Mouse (Mus musculus) cortical plate, adult 2 months (tissue): ENCODE data around the gene Rap1a. TPM values are rescaled to one million over a fixed set of nuclear protein-coding genes. Genes with fewer than 3 reads are reported as not detected.

Experiments used
- H3K27ac ChIP-seq: fragments of 200-500 bp; 2 replicates; pipeline ENCODE4 v1.5.1; 2012; ENCODE audit warnings: low read length, control low read depth, inconsistent platforms; ENCODE audit not compliant: insufficient read depth
- H3K4me1 ChIP-seq: fragments of 200-500 bp; 2 replicates; pipeline ENCODE4 v1.6.1; 2011; ENCODE audit warnings: low read length; ENCODE audit not compliant: control insufficient read depth, insufficient read depth
- H3K4me3 ChIP-seq: fragments of 200-500 bp; 2 replicates; pipeline ENCODE4 v1.5.1; 2011; ENCODE audit warnings: mild to moderate bottlenecking, low read length, control low read depth; ENCODE audit not compliant: insufficient read depth
- CTCF ChIP-seq: fragments of 200-500 bp; IDR thresholded peaks from 2 replicates; pipeline ENCODE4 v1.5.1; 2011; ENCODE audit warnings: mild to moderate bottlenecking, control low read depth, low read length; ENCODE audit not compliant: insufficient read depth; ENCODE audit errors: extremely low read depth
- POLR2A ChIP-seq: fragments of 200-500 bp; IDR thresholded peaks from 2 replicates; pipeline ENCODE4 v1.6.1; 2011; ENCODE audit warnings: mild to moderate bottlenecking, low read length, control low read depth; ENCODE audit not compliant: insufficient read depth; ENCODE audit errors: extremely low read depth
- polyA plus RNA-seq: library from polyadenylated mRNA; depleted of rRNA; stranded (reverse); fragments of >200 nt; gene quantifications from 2 replicates; pipeline ENCODE4 v1.2.3, GENCODE M21; 2012

Rap1a gene
- polyA plus RNA-seq, 1 experiment, result 51.0 TPM

DNA sequence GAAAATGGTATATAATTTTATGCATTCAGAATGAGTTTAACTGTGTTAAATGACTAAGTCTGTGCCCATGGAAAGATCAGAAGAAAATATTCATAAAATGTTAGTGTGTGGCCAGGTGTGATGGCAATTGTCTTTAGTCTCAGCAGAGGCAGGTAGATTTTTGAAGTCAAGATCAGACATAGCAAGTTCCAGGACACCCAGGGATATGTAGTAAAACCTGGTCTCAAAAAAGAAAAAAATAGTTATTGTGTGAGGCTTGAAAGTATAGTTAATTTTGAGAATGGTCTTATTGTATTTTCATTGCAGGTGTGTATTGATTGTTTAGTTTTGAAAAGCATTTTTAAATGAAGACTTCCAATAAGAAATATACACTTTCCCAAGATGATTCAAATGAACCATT lies 22.5 kb upstream of the Rap1a start:
- no peak for TF ChIP-seq POLR2A
- no peak for TF ChIP-seq CTCF
- Histone ChIP-seq H3K4me1 (no peaks in the 10 kb centered on the region), H3K4me3 (no peak overlapping the region)

DNA sequence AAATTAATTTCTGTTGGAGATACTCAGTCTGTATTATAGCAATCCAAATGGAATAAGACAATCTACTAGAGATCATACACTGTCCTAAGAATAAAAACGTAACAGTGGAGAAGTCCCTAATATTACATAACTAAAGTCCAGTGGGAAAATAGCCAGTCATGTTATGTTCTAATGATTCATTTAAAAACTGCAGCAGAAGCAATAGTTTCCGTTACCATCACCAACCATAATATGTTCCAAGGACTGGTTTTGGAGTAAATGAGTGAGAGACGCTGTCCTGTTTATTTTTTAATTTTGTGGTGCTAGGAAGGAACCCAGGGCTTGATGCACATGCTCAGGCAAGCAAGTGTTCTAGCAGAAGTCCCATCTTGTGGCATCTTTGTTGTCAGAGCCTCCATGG lies 20.4 kb upstream of the Rap1a start:
- TF ChIP-seq POLR2A (no peak), CTCF (no peak)
- H3K4me1 ChIP-seq, result no peaks in the 10 kb centered on the region
- H3K4me3 ChIP-seq, result no peak overlapping the region
- H3K27ac ChIP-seq, result no peak overlapping the region

More for the DNA sequence above, 22.5 kb upstream of the Rap1a start:
- no peak overlapping the region for H3K27ac ChIP-seq

DNA sequence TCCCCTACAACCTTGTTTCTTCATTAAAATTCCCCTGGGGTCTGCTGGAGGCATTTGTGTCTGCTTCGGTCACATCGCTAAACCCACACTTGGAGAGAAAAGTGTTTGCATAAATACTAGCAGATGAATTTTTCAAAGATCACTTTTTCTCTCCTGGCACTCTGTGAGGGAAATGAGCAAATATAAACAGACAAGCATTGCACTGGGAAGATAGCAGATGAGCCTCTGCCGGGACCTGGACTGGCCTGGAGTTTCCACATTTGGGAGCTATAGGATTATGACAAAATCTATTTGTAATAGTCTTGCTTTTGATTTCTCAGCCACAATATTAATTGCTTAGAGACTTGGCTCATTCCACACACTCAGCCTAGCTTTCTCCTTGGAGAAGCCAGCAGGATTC lies 19.1 kb upstream of the Rap1a start:
- H3K27ac ChIP-seq, result no peak overlapping the region
- TF ChIP-seq POLR2A (no peak), CTCF (no peak)
- no peaks in the 10 kb centered on the region for H3K4me1 ChIP-seq
- no peak overlapping the region for H3K4me3 ChIP-seq

DNA sequence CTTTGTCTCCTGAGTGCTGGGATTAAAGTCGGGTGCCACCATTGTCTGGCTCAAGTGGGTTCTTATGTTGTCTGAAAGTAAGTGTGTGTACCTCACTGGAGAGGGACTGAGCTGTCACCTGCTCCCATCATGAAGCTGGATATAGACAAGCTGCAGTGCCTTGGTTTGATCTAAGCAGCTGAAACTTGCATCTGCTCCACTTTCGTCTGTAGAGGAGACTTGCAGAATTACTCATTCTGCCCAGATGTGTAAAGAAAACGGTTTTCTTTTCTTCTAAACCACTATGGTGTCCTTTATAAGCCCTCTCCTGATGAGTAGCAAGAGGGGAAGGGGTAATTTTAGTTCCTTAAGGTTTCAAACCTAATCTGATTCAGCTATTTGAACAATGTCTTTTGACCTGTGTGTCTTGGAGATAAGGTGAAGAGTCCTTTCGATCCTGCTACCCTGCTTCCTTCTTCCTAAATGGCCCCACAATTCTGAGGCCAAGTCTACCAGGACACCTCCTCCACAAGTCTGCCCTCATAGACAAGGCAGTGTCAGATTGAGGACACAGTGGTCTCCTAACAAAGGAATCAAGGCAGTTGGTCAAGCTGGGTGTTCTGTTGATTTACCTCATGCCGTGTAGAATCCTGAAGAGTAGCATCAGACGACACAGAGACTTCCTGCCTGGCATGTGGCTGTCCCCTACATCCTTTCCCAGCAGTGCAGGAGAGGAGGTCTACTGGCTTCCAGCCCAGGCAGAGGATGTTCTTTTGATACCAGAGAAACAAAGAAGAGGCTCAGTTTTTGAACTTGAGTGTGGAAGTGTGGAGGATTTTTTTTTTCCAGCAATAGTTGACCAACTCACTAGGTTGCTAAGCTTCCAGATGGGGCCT lies 17.2 kb upstream of the Rap1a start:
- TF ChIP-seq CTCF (no peak), POLR2A (no peak)
- no peak overlapping the region for H3K4me3 ChIP-seq
- no peak overlapping the region for H3K27ac ChIP-seq
- no peaks in the 10 kb centered on the region for H3K4me1 ChIP-seq

- no peak overlapping the region for H3K4me3 ChIP-seq
- TF ChIP-seq POLR2A (no peak), CTCF (no peak)
- H3K4me1 ChIP-seq, result no peaks in the 10 kb centered on the region
- no peak overlapping the region for H3K27ac ChIP-seq
Measured at GRCm38 (mm10) chr3:105816089-105816488, 15.0 kb upstream of the Rap1a start.

DNA sequence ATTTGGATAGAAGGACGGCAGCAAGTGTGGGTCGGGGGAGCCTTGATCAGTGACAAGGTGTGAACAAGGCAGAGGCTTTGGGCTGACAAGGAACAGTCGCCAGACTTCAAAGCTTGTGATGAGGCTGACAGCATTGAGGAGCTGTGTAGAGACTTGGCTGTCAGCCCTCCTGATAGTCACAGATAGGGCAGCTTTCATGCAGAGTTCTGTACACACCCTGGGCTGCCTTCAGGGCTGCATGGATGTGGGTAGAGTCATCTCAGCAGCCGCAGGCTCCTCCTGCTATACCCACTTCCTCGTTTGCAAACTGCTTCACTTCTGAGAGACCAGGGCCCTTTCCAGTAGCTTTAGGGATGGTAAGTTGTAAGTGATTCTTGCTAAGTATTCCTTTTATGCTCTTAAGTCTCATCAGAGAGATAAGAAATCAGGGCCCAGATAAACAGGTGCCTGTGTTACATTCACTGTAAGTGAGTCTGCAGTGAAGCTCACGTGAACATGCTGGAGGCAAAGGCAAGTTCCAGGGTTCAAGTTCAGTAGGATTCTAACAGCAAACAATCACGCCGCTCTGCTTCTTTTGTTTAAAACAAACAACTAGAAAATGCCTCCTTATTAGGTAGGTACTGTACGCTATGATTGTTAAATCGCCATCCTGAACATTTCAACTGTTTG lies 14.2 kb upstream of the Rap1a start:
- Histone ChIP-seq H3K27ac (no peak overlapping the region), H3K4me1 (no peaks in the 10 kb centered on the region), H3K4me3 (no peak overlapping the region)
- no peak for TF ChIP-seq POLR2A
- TF ChIP-seq CTCF, result no peak

DNA sequence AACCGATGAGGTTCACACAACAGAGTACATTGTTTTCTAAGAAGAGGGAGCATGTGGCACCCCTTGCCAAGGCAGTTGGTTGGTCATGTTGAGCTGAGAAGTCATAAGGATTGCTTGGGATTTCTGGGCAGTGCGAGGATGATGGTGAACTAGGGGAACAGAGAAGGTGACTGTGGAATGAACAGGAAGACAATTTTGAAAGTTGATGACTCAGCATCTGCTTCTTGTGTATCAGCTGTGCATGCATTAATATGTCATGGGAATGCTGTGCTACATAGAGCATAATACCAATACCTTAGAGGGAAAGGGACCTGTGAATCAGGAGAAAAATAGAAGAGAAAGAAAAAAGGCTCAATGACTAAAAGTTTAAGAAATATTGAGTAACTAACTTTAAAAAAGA lies 10.0 kb upstream of the Rap1a start:
- H3K4me1 ChIP-seq, result no peaks in the 10 kb centered on the region; the same call in 1 of the 2 replicates
- no peak overlapping the region for H3K4me3 ChIP-seq
- TF ChIP-seq POLR2A, result no peak
- no peak for TF ChIP-seq CTCF
- no peak overlapping the region for H3K27ac ChIP-seq

- no peak overlapping the region for H3K4me3 ChIP-seq
- TF ChIP-seq POLR2A (no peak), CTCF (no peak)
- H3K4me1 ChIP-seq, result no peaks in the 10 kb centered on the region; the same call in 1 of the 2 replicates
- no peak overlapping the region for H3K27ac ChIP-seq
Measured at GRCm38 (mm10) chr3:105808179-105809037, 7.3 kb upstream of the Rap1a start.

DNA sequence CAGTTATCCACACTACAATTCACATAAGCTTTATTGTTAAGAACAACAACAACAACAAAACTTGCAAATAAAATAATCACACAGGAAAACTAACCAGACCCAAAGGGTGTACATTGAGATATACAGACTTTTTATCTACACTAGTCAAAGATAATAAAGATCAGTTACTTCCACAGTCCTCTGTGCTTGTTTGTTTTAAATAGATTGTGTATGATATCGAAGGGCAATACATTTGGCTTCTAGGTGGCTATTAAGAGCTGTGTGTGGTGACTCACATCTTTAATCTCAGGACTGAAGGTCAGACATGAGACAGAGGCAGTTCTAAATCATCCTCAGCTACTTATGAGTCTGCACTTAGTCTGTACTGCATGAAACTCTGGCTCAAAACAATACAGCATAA lies 6.5 kb upstream of the Rap1a start:
- TF ChIP-seq POLR2A, result no peak
- TF ChIP-seq CTCF, result no peak
- H3K27ac ChIP-seq, result no peak overlapping the region
- H3K4me3 ChIP-seq, result no peak overlapping the region
- no peaks in the 10 kb centered on the region; the same call in 1 of the 2 replicates for H3K4me1 ChIP-seq
